Mouse (Mus musculus) monocyte, adult 5-6 weeks (primary cell): Measurements from ENCODE around the gene Ino80. TPM values are rescaled to one million over a fixed set of nuclear protein-coding genes. Genes with fewer than 3 reads are reported as not detected.

ENCODE experiments used
- ATAC-seq: fragments of 153-309, 156-312 bp; replicated peaks from 2 replicates; pipeline ENCODE4 v1.8.0; 2017; ENCODE audit warnings: mild to moderate bottlenecking; ENCODE audit not compliant: low TSS enrichment, insufficient number of reproducible peaks, severe bottlenecking, poor library complexity, low FRiP score
- total RNA-seq: library from RNA; stranded (forward); fragments of 200-1000, 200-491, 200-594 nt; gene quantifications from 3 replicates; pipeline ENCODE4 v1.2.3, GENCODE M21; 2017

Gene Ino80
- total RNA-seq, 1 experiment from 2014 or later, result 24.8 TPM

GRCm38 (mm10) chr2:119463945-119464344, 13.5 kb downstream of the Ino80 start:
- no peak for ATAC-seq

- no peak for ATAC-seq
Observed at GRCm38 (mm10) chr2:119463114-119463775, 14.2 kb downstream of the Ino80 start.

DNA sequence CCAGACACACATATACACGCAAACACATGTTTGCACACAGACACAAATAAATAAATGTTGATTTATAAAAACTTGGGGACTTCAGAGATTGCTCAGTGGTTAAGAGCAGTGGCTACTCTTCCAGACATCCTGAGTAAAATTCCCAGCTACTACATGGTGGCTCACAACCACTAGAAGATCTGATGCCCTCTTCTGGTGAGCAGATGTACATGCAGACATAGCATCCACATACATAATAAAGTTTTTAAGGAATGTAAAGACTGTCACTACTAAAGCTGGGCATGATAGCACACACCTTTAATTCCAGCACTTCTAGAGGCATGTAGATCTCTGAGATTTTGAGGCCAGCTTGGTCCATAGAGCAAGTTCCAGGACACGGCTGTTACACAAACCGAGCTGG, 16.5 kb downstream of the Ino80 start:
- ATAC-seq, result no peak

GRCm38 (mm10) chr2:119454558-119454957, 22.9 kb downstream of the Ino80 start:
- ATAC-seq, result no peak

DNA sequence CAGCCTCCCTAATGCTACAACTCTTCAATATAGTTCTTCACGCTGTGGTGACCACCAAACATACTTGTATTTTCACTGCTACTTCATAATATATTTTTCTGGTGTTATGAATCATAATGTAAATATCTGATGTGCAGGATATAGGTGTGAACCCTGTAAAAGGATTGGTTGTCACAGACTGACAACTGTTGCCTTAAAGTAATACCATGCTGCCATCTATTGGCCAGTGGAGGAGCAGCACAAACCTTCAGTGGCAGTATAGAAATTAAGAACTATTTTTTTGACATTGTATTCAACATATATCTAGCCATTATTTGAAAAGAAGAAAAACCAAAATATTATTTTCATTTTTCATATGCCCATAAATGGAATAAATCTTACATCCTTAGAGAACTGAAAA, 40.5 kb downstream of the Ino80 start:
- ATAC-seq, result peak; percentile 86

DNA sequence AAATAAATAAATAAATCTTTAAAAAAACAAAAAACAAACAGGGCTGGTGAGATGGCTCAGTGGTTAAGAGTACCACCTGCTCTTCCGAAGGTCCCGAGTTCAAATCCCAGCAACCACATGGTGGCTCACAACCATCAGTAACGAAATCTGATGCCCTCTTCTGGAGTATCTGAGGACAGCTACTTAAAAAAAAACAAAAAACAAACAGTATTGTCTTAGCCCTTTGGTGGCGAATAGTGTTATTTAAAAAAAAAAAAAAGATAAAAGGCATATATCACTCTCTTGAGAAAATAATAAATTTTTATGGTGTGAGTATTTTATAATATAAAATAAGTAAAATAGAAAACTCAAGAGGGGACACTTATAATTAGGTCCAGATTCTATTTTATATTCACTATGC, 41.0 kb downstream of the Ino80 start:
- ATAC-seq, result no peak

GRCm38 (mm10) chr2:119413819-119414218, 63.7 kb downstream of the Ino80 start:
- no peak for ATAC-seq

- no peak for ATAC-seq
Observed at GRCm38 (mm10) chr2:119411674-119412073, 65.8 kb downstream of the Ino80 start.

DNA sequence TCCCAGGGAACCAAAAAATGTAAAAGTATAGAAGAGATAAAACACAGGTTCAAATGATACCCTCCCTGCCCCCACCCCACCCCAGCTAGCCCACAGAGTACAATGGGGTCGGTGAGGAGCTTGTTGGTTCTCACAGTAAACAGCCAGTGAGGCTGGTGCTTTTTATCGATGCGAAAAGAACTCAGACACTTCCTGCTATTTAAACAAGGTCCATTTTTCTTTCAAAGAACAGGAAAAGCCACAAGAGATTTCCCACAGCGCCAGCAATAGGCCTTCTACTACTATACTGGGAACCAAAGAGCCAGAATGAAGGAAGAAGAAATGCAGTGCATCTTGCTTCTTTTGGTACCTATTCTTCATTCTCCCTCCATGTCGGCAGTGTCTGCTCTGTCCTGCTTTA, 66.5 kb downstream of the Ino80 start:
- no peak for ATAC-seq

- no peak for ATAC-seq
Observed at GRCm38 (mm10) chr2:119408733-119409132, 68.8 kb downstream of the Ino80 start.

GRCm38 (mm10) chr2:119408278-119408677, 69.2 kb downstream of the Ino80 start:
- ATAC-seq, result no peak

- no peak for ATAC-seq
Observed at GRCm38 (mm10) chr2:119399313-119399712, 78.2 kb downstream of the Ino80 start.

GRCm38 (mm10) chr2:119398665-119399064, 78.8 kb downstream of the Ino80 start:
- no peak for ATAC-seq

DNA sequence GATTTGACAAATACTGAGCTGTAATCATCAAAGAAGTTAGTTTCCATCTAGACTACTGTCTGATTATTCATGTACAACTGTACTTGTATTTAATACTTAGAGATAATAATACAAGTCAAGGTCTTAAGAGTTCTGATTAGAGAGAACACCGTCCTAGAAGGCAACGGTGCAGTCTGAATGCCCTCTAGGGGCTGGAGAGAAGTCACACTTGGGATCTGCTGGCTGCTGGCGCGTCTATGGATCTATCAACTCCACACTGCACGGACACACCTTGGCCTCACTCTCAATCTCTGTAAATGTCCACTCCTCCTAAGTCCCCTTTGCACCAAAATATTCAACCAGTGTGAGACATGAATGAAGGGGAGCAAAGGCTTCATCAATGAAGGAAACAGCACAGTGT, 79.2 kb downstream of the Ino80 start:
- ATAC-seq, result no peak

- ATAC-seq, result no peak
Observed at GRCm38 (mm10) chr2:119389992-119390391, 87.5 kb downstream of the Ino80 start.

GRCm38 (mm10) chr2:119388266-119388665, 89.2 kb downstream of the Ino80 start:
- no peak for ATAC-seq

DNA sequence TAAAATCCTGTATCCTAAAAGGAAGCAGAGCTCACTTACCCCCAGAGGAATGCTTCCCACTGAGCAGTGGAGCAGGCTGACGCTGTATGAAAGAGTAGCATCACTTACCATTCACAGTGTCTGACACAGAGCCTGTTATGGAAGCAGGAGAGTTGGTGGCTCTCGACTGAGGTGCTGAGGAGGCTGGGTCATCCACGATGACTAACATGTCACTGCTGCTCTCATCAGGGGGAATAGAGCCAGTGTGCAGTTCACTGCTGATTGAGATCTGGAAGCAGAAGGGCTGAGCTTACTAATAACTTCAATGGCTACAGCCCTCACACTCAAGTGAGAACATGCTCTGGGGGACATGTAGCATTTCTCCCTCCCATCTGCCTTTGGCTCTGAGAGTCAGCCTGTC, 98.0 kb downstream of the Ino80 start:
- ATAC-seq, result no peak

GRCm38 (mm10) chr2:119377826-119378225, 99.7 kb downstream of the Ino80 start:
- ATAC-seq, result no peak

DNA sequence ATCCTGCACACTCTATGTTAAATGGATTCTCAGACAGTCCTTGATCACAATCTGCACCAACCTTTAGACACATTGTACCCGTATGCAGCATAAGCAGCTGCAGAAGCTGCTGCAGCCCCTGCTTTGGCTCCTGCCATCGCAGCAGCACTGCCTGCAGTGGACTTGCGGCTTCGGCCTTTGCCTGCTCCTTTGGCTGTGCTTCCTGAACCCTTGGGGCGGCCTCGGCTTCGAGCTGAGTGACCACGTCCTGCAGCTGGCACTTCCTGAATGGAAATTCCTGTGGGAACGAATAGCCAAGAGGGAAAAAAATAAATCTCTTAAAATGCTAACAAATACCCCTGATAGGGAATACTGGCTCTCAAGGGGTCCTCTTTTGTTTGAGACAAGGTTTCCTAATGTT, 100.2 kb downstream of the Ino80 start:
- ATAC-seq, result no peak

DNA sequence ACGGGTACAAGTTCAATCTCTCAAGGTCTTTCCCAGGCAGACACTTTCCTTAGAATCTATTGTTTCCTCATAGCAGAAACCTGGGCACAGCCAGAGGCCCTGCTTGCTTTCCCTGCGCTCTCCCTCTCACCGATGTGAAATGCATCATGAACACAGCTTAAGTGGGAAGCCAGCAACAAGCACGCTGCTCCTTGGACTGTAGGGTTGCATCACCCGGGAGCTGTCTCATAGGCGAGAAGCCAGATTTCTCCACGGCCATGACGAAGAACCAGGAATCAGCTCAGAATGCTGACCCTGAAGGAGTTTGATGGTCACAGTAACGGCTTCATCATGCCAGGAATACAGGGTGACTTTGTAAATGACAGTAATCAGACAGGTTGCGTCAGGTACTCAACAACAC, 107.4 kb downstream of the Ino80 start:
- ATAC-seq, result no peak

GRCm38 (mm10) chr2:119367346-119367745, 110.1 kb downstream of the Ino80 start:
- ATAC-seq, result no peak
